Comparison of ENCODE assay signal across 21 mouse cellular contexts in genomic region chr1:155425285-155425684, GRCm38 (mm10). TPM values are rescaled to one million over a fixed set of nuclear protein-coding genes. Genes with fewer than 3 reads are reported as not detected.
DNase-seq lines count a peak whose midpoint lies in the region; ATAC-seq and TF ChIP-seq lines count a peak whose summit lies in the region.
"Had no signal": no experiment of that assay in that cellular context is flagged by ENCODE, and none has a peak within 500 bp of the region (broad histone marks: within the 10 kb centered on the region; RNA-seq: fewer than 3 reads in every experiment).

No protein-coding gene starts in this region.

- ATAC-seq in erythroid progenitor cell, adult 5-6 weeks (replicated peaks; ENCODE audit: low FRiP score, poor library complexity, severe bottlenecking) = peak; percentile 45; the same call in 1 of the 2 replicates
- ATAC-seq in liver, embryonic 15.5 days (ENCODE audit: insufficient read depth) = peak; percentile 70
- ATAC-seq in megakaryocyte-erythroid progenitor cell, adult 5-6 weeks (replicated peaks; ENCODE audit: low FRiP score, low TSS enrichment, poor library complexity, severe bottlenecking) = peak; percentile 51
- ATAC-seq: CD4-positive, CD25-positive, alpha-beta regulatory T cell, adult 4 months; forebrain, embryonic 15.5 days; hindbrain, embryonic 16.5 days; inflammation-experienced regulatory T-cells, adult 6 months had no signal

- H3K27me3 ChIP-seq in MEL (ENCODE audit: control insufficient read depth in 1 of 2, insufficient read depth in 2 of 2, low read length in 2 of 2) = no peaks in the 10 kb centered on the region
- no peaks in the 10 kb centered on the region for H3K27me3 ChIP-seq in liver, embryonic 15.5 days
- H3K27me3 ChIP-seq: embryonic facial prominence, embryonic 15.5 days; forebrain, embryonic 15.5 days; heart, embryonic 13.5 days; hindbrain, embryonic 12.5 days had no signal

- peak overlapping the region; percentile 49 for H3K4me2 ChIP-seq in liver, embryonic 15.5 days
- H3K4me2 ChIP-seq: embryonic facial prominence, embryonic 15.5 days; forebrain, embryonic 15.5 days; heart, embryonic 13.5 days; hindbrain, embryonic 12.5 days had no signal

- H3K79me2 ChIP-seq in MEL (ENCODE audit: control insufficient read depth, insufficient read depth, low read length, poor library complexity) = no peaks in the 10 kb centered on the region

- 22% methylated on average over 5 of the region's 5 CpGs for WGBS in liver, embryonic 15.5 days (ENCODE audit: insufficient replicate concordance)

- H3K27ac ChIP-seq in MEL (ENCODE audit: control insufficient read depth, low read depth, low read length) = peak overlapping the region; percentile 63
- peak overlapping the region; percentile 51 for H3K27ac ChIP-seq in liver, embryonic 15.5 days (replicated peaks)
- H3K27ac ChIP-seq: embryonic facial prominence, embryonic 15.5 days; forebrain, embryonic 15.5 days; heart, embryonic 13.5 days; hindbrain, embryonic 12.5 days had no signal

- DNase-seq in MEL (ENCODE audit: low read depth, low spot score) = peak; percentile 44
- DNase-seq in B cell, adult 2 months = no peak
- no peak for DNase-seq in urinary bladder, adult 2 months (ENCODE audit: low spot score)
- DNase-seq in heart, postnatal 25 days (ENCODE audit: low spot score) = no peak
- DNase-seq: cerebellum, adult 2 months; cerebellum, postnatal 14 days; embryo, embryonic 11 days; gastrocnemius, postnatal 36 days; heart, adult 11 months; heart, postnatal 4 days had no signal

- TF ChIP-seq CTCF in MEL (IDR thresholded peaks at IDR 0.05 in 2 of 3, conservative IDR thresholded peaks at IDR 0.05 in 1 of 3; ENCODE audit: control insufficient read depth in 1 of 3, insufficient read depth in 1 of 3, low read depth in 2 of 3, low read length in 3 of 3, poor library complexity in 1 of 3, severe bottlenecking in 1 of 3) = no peak

- H3K9ac ChIP-seq in MEL (ENCODE audit: control insufficient read depth, low read depth, low read length, poor library complexity, severe bottlenecking) = peak overlapping the region; percentile 55
- no peak overlapping the region for H3K9ac ChIP-seq in liver, embryonic 15.5 days
- H3K9ac ChIP-seq: embryonic facial prominence, embryonic 15.5 days; forebrain, embryonic 15.5 days; heart, embryonic 13.5 days; hindbrain, embryonic 12.5 days had no signal

- no peaks in the 10 kb centered on the region for H3K9me3 ChIP-seq in MEL (replicated peaks; ENCODE audit: insufficient read depth, low read length)
- H3K9me3 ChIP-seq in liver, embryonic 15.5 days (replicated peaks) = no peaks in the 10 kb centered on the region
- H3K9me3 ChIP-seq: embryonic facial prominence, embryonic 15.5 days; forebrain, embryonic 15.5 days; heart, embryonic 13.5 days; hindbrain, embryonic 12.5 days had no signal

- H3K4me1 ChIP-seq in MEL (ENCODE audit: control insufficient read depth in 1 of 2, insufficient read depth in 2 of 2, low read length in 2 of 2) = peaks cover 7 to 8% of the 10 kb centered on the region in 2 experiments; a peak in 3 of 4 replicates
- H3K4me1 ChIP-seq in liver, embryonic 15.5 days (replicated peaks) = peaks cover 31% of the 10 kb centered on the region
- H3K4me1 ChIP-seq: embryonic facial prominence, embryonic 15.5 days had no signal

- no peak for TF ChIP-seq RAD21 in MEL (IDR thresholded peaks at IDR 0.05; ENCODE audit: low read depth, low read length)

- no peak for TF ChIP-seq POLR2A in MEL (IDR thresholded peaks at IDR 0.05; ENCODE audit: control insufficient read depth in 1 of 2, insufficient read depth in 1 of 2, low read depth in 1 of 2, low read length in 2 of 2, poor library complexity in 1 of 2)

- intact Hi-C loops in heart, postnatal 25 days (cut with DNase I) = no loop called here

- peak overlapping the region; percentile 60 to 61 for H3K4me3 ChIP-seq in MEL (ENCODE audit: control insufficient read depth in 1 of 2, insufficient read depth in 1 of 2, low read depth in 2 of 2, low read length in 2 of 2)
- no peak overlapping the region for H3K4me3 ChIP-seq in liver, embryonic 15.5 days (replicated peaks)
- H3K4me3 ChIP-seq: embryonic facial prominence, embryonic 15.5 days; erythroblast, embryonic 14.5 days; forebrain, embryonic 15.5 days; heart, embryonic 13.5 days; hindbrain, embryonic 12.5 days had no signal

- TF ChIP-seq EP300 in MEL (IDR thresholded peaks at IDR 0.05; ENCODE audit: low read depth in 1 of 2, low read length in 2 of 2) = peak; percentile 48 to 68

- H3K36me3 ChIP-seq in MEL (ENCODE audit: control insufficient read depth in 1 of 2, insufficient read depth in 2 of 2, low read length in 2 of 2) = peaks cover 0 to 10% of the 10 kb centered on the region in 2 experiments; a peak in 2 of 4 replicates
- no peaks in the 10 kb centered on the region for H3K36me3 ChIP-seq in liver, embryonic 15.5 days (replicated peaks)
- H3K36me3 ChIP-seq: embryonic facial prominence, embryonic 15.5 days; forebrain, embryonic 15.5 days; heart, embryonic 13.5 days; hindbrain, embryonic 12.5 days had no signal

TF ChIP-seq in MEL, 35 proteins besides CTCF, POLR2A, EP300 and RAD21:
- TF ChIP-seq ETS1 (IDR thresholded peaks at IDR 0.05; ENCODE audit: low read depth, low read length) = 0 out of 2 replicates have a peak, but pooled peaks have one; percentile 39
- TF ChIP-seq ZMIZ1 (IDR thresholded peaks at IDR 0.05; ENCODE audit: low read depth, low read length) = no peak
- TF ChIP-seq MAX (IDR thresholded peaks at IDR 0.05; ENCODE audit: low read length) = no peak
- 0 out of 2 replicates have a peak, but pooled peaks have one; percentile 67 for TF ChIP-seq MAZ (IDR thresholded peaks at IDR 0.05; ENCODE audit: low read depth, low read length)
- no peak for TF ChIP-seq ZNF384 (IDR thresholded peaks at IDR 0.05; ENCODE audit: low read depth, low read length)
- TF ChIP-seq TCF12 (IDR thresholded peaks at IDR 0.05; ENCODE audit: low read depth, low read length) = peak; percentile 71
- TF ChIP-seq MYC (IDR thresholded peaks at IDR 0.05; ENCODE audit: low read depth, low read length) = no peak
- peak; percentile 70; the same call in 1 of the 2 replicates for TF ChIP-seq GATA1 (IDR thresholded peaks at IDR 0.05; ENCODE audit: low read depth, low read length)
- TF ChIP-seq RCOR1 (IDR thresholded peaks at IDR 0.05; ENCODE audit: low read depth, low read length) = peak; percentile 57; the same call in 1 of the 2 replicates
- 0 out of 2 replicates have a peak, but pooled peaks have one; percentile 47 for TF ChIP-seq SIN3A (IDR thresholded peaks at IDR 0.05; ENCODE audit: low read length)
- no peak for TF ChIP-seq USF2 (IDR thresholded peaks at IDR 0.05; ENCODE audit: borderline replicate concordance in 1 of 2, insufficient read depth in 1 of 2, low read depth in 1 of 2, low read length in 2 of 2)
- TF ChIP-seq JUND (IDR thresholded peaks at IDR 0.05; ENCODE audit: low read depth, low read length) = no peak

RNA-seq across cellular contexts. Expression of gene Xpr1, which starts 8.1 kb away (rescaled TPM):
- 6.2 and 7.7 TPM in 2 replicates for total RNA-seq in MEL (2012; rRNA removed)
- 10 to 100 TPM; 12.2 to 67.8 TPM for polyA plus RNA-seq in MEL (2012; ENCODE audit: insufficient read depth in 1 of 2, insufficient read length in 2 of 2, low read depth in 1 of 2, low replicate concordance in 2 of 2, missing spikeins in 1 of 2)
- total RNA-seq in erythroid progenitor cell, adult 5-6 weeks (2015; ENCODE audit: low replicate concordance) = 31.0 and 38.1 TPM in 2 replicates
- 15.9 and 28.3 TPM in 2 replicates for total RNA-seq in erythroid progenitor cell, adult 5-6 weeks (2017; ENCODE audit: low replicate concordance)
- polyA plus RNA-seq in liver, embryonic 15.5 days (2015; fragmentation: Nextera tagmentation; extraction: Ambion mirVana) = 3.8 and 4.4 TPM in 2 replicates
- total RNA-seq in megakaryocyte-erythroid progenitor cell, adult 5-6 weeks (2014; fragmentation: Nextera tagmentation) = 44.5 and 50.1 TPM in 2 replicates
- 25.0 and 34.3 TPM in 2 replicates for total RNA-seq in megakaryocyte-erythroid progenitor cell, adult 5-6 weeks (2017)
- 12.3 and 17.3 TPM in 2 replicates for polyA plus RNA-seq in urinary bladder, adult 2 months (2012; rRNA removed)
- 10 to 100 TPM; 29.3 to 32.1 TPM for total RNA-seq in heart, postnatal 25 days (2021)
